Mouse (Mus musculus): ENCODE measurements around the gene Sh3gl3. TPM values are rescaled to one million over a fixed set of nuclear protein-coding genes. Genes with fewer than 3 reads are reported as not detected.

Sh3gl3 gene
- total and polyA plus RNA-seq, 3 experiments: not detected

GRCm38 (mm10) chr7:82221380-82221933 lies 47.8 kb downstream of the Sh3gl3 start:
- in situ Hi-C loops (cut with MboI; ENCODE audit: low pct_ligation_motif_present, low pct_unique_long_range_greater_than_20kb, low sequenced_read_pairs) (no loop called here), dilution Hi-C loops (cut with MboI; ENCODE audit: extremely low pct_ligation_motif_present, extremely low pct_unique_long_range_greater_than_20kb, low sequenced_read_pairs) (no loop called here)
- Histone ChIP-seq H3K9ac (ENCODE audit: insufficient read depth, low read depth) (no peak overlapping the region), H3K36me3 (replicated peaks in 1 of 2; ENCODE audit: control insufficient read depth in 1 of 2, insufficient read depth in 1 of 2, low read length in 1 of 2) (no peaks in the 10 kb centered on the region), H3K4me2 (ENCODE audit: insufficient read depth, low read depth, poor library complexity, severe bottlenecking) (no peak overlapping the region), H3K79me2 (replicated peaks; ENCODE audit: control insufficient read depth, extremely low read depth, insufficient read depth, poor library complexity, severe bottlenecking) (no peaks in the 10 kb centered on the region), H3K4me1 (ENCODE audit: control insufficient read depth in 1 of 2, insufficient read depth in 2 of 2) (peaks cover 0 to 5% of the 10 kb centered on the region in 2 experiments; a peak in 1 of 4 replicates), H3K4me3 (replicated peaks in 1 of 3; ENCODE audit: low read depth in 2 of 3, low read length in 2 of 3, poor library complexity in 1 of 3) (no peak overlapping the region), H3K9me3 (replicated peaks; ENCODE audit: low read length) (no peaks in the 10 kb centered on the region), H3K27me3 (replicated peaks) (no peaks in the 10 kb centered on the region), H3K27ac (ENCODE audit: insufficient read depth, low read depth) (no peak overlapping the region)
- DNase-seq (ENCODE audit: extremely low read depth): no peak
- TF ChIP-seq MYC (IDR thresholded peaks at IDR 0.05; ENCODE audit: low read depth, low read length) (no peak), CTCF (conservative IDR thresholded peaks at IDR 0.05 in 1 of 2, IDR thresholded peaks at IDR 0.05 in 1 of 2; ENCODE audit: low read depth in 2 of 2, low read length in 2 of 2) (no peak), MAZ (IDR thresholded peaks at IDR 0.05; ENCODE audit: low read depth, low read length) (no peak), MXI1 (IDR thresholded peaks at IDR 0.05; ENCODE audit: low read depth, low read length) (no peak), JUND (conservative IDR thresholded peaks at IDR 0.05; ENCODE audit: low read depth, low read length) (no peak), TCF12 (IDR thresholded peaks at IDR 0.05; ENCODE audit: low read depth, low read length) (no peak), KAT2A (IDR thresholded peaks at IDR 0.05; ENCODE audit: insufficient replicate concordance, low read length) (no peak), PAX5 (IDR thresholded peaks at IDR 0.05; ENCODE audit: low read length) (no peak), USF2 (conservative IDR thresholded peaks at IDR 0.05; ENCODE audit: low read depth, low read length) (no peak), SIN3A (IDR thresholded peaks at IDR 0.05; ENCODE audit: low read length) (no peak), TBP (conservative IDR thresholded peaks at IDR 0.05; ENCODE audit: low read depth, low read length) (no peak), USF1 (IDR thresholded peaks at IDR 0.05; ENCODE audit: low read depth, low read length) (no peak), HCFC1 (IDR thresholded peaks at IDR 0.05; ENCODE audit: low read depth, low read length) (no peak), POLR2A (IDR thresholded peaks at IDR 0.05; ENCODE audit: low read depth, low read length) (no peak), UBTF (IDR thresholded peaks at IDR 0.05; ENCODE audit: low read depth, low read length) (no peak), ZKSCAN1 (IDR thresholded peaks at IDR 0.05; ENCODE audit: borderline replicate concordance, low read depth, low read length) (no peak), POLR2AphosphoS2 (IDR thresholded peaks at IDR 0.05; ENCODE audit: low read depth, low read length) (no peak)

DNA sequence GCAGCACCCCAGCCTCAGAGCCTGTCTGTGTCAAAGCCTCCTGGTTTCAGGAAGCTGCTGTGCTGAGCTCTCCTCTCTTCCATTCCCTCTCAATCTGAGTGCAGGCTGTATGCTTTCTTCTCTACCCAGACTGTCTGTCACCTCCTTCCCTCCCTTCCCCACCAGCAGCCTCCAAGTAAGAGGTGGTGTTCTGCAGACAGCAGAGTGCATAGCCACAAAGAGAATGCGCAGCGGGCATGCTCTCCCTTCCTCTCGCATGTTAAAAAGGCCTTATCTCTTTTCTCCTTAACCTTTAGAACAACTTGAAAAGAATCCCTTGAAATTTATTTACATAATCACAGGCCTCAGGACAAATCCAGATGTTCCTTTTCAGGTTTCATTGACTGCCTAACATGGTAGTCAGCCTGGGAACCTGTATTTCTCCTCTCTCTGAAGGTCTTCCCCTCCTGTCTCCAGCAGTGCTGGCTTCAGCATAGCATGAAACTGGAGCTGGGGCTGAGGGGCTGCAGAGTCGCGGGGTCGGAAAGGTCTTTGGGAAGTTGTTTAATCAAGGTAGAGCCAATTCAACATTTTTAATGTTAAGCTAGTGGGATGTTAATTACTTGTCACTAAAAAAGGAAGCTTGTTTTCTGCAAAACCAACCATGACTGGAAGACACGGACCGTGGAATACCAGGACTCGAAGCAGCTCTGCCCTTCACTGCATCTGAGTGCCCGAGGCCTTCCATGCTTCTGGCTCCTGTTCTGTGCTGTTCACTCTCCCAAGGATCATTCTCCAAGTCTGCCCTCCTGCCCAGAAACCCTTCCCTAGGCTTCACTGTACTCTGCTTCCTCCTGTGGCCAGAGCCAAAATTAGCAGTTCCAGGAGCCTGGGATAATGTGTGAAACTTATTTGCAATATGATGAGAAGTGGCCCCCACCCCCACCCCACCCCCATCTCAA lies 50.5 kb downstream of the Sh3gl3 start:
- no peak overlapping the region for H3K27ac ChIP-seq (ENCODE audit: insufficient read depth, low read depth)

More for the DNA sequence above, 50.5 kb downstream of the Sh3gl3 start:
- dilution Hi-C loops (cut with MboI; ENCODE audit: extremely low pct_ligation_motif_present, extremely low pct_unique_long_range_greater_than_20kb, low sequenced_read_pairs) (no loop called here), in situ Hi-C loops (cut with MboI; ENCODE audit: low pct_ligation_motif_present, low pct_unique_long_range_greater_than_20kb, low sequenced_read_pairs) (no loop called here)
- Histone ChIP-seq H3K9me3 (replicated peaks; ENCODE audit: low read length) (no peaks in the 10 kb centered on the region), H3K4me1 (ENCODE audit: control insufficient read depth in 1 of 2, insufficient read depth in 2 of 2) (peaks cover 0 to 5% of the 10 kb centered on the region in 2 experiments; a peak in 1 of 4 replicates), H3K36me3 (replicated peaks in 1 of 2; ENCODE audit: control insufficient read depth in 1 of 2, insufficient read depth in 1 of 2, low read length in 1 of 2) (no peaks in the 10 kb centered on the region), H3K9ac (ENCODE audit: insufficient read depth, low read depth) (no peak overlapping the region), H3K4me3 (replicated peaks in 1 of 3; ENCODE audit: low read depth in 2 of 3, low read length in 2 of 3, poor library complexity in 1 of 3) (no peak overlapping the region), H3K4me2 (ENCODE audit: insufficient read depth, low read depth, poor library complexity, severe bottlenecking) (no peak overlapping the region), H3K27me3 (replicated peaks) (no peaks in the 10 kb centered on the region), H3K79me2 (replicated peaks; ENCODE audit: control insufficient read depth, extremely low read depth, insufficient read depth, poor library complexity, severe bottlenecking) (no peaks in the 10 kb centered on the region)
- TF ChIP-seq CHD2 (IDR thresholded peaks at IDR 0.05; ENCODE audit: low read length) (no peak), USF1 (IDR thresholded peaks at IDR 0.05; ENCODE audit: low read depth, low read length) (no peak), PAX5 (IDR thresholded peaks at IDR 0.05; ENCODE audit: low read length) (no peak), MAFK (IDR thresholded peaks at IDR 0.05; ENCODE audit: insufficient replicate concordance, low read length) (no peak), ETS1 (conservative IDR thresholded peaks at IDR 0.05; ENCODE audit: low read depth, low read length) (no peak), CHD1 (IDR thresholded peaks at IDR 0.05; ENCODE audit: low read depth, low read length) (no peak), MAX (IDR thresholded peaks at IDR 0.05; ENCODE audit: low read length) (no peak), MXI1 (IDR thresholded peaks at IDR 0.05; ENCODE audit: low read depth, low read length) (no peak), TCF12 (IDR thresholded peaks at IDR 0.05; ENCODE audit: low read depth, low read length) (no peak)
- no peak for DNase-seq (ENCODE audit: extremely low read depth)

Measured in CH12.LX (cell line).